Mouse (Mus musculus): ENCODE results near the gene Sft2d1. TPM values are rescaled to one million over a fixed set of nuclear protein-coding genes. Genes with fewer than 3 reads are reported as not detected.

Gene Sft2d1
- polyA plus RNA-seq, 1 experiment from 2014 or later = 195 TPM

DNA sequence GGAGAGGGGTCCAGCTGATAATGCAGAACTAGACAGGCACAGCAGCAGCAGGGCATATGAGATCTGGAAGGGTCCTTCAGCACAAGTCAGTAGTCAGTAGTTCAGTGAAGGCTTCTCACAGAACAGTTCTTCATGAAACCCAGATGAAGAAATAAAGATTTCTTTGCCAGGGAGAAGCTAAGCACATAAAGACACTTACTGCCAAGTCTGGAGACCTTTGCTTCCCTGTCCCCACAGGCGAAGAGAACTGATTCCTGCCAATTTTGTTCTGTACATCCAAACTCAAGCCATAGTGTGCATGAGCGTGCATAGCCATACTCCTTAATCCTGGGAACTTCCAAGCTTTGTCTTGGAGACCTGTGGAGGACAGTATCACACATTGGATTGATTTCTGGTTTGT is 12.6 kb upstream of the Sft2d1 start:
- H3K4me2 ChIP-seq (ENCODE audit: low read depth, low read length) = no peak overlapping the region
- no peak overlapping the region for H3K9ac ChIP-seq (replicated peaks; ENCODE audit: low read depth, low read length)
- no peak overlapping the region for H3K4me3 ChIP-seq (ENCODE audit: low read depth, low read length)
- H3K27me3 ChIP-seq (ENCODE audit: control insufficient read depth, insufficient read depth, low read length) = no peaks in the 10 kb centered on the region
- no peaks in the 10 kb centered on the region for H3K4me1 ChIP-seq (ENCODE audit: control insufficient read depth, insufficient read depth, low read length)
- no peak for ATAC-seq (ENCODE audit: low read depth)
- H3K27ac ChIP-seq (ENCODE audit: low read depth, low read length) = no peak overlapping the region
- WGBS = 95% methylated on average over 2 of the region's 2 CpGs
- peaks cover 7% of the 10 kb centered on the region; the same call in 1 of the 2 replicates for H3K36me3 ChIP-seq (ENCODE audit: control insufficient read depth, insufficient read depth, low read length)
- H3K9me3 ChIP-seq (ENCODE audit: control insufficient read depth, low read length) = no peaks in the 10 kb centered on the region

- no peak overlapping the region for H3K9ac ChIP-seq (replicated peaks; ENCODE audit: low read depth, low read length)
- no peak overlapping the region for H3K4me3 ChIP-seq (ENCODE audit: low read depth, low read length)
- no peaks in the 10 kb centered on the region for H3K9me3 ChIP-seq (ENCODE audit: control insufficient read depth, low read length)
- peaks cover 7% of the 10 kb centered on the region; the same call in 1 of the 2 replicates for H3K36me3 ChIP-seq (ENCODE audit: control insufficient read depth, insufficient read depth, low read length)
- no peak overlapping the region for H3K27ac ChIP-seq (ENCODE audit: low read depth, low read length)
- ATAC-seq (ENCODE audit: low read depth) = no peak
- H3K27me3 ChIP-seq (ENCODE audit: control insufficient read depth, insufficient read depth, low read length) = no peaks in the 10 kb centered on the region
- no peak overlapping the region for H3K4me2 ChIP-seq (ENCODE audit: low read depth, low read length)
- H3K4me1 ChIP-seq (ENCODE audit: control insufficient read depth, insufficient read depth, low read length) = no peaks in the 10 kb centered on the region
Observed at GRCm38 (mm10) chr17:8299524-8299923, 11.4 kb upstream of the Sft2d1 start.

DNA sequence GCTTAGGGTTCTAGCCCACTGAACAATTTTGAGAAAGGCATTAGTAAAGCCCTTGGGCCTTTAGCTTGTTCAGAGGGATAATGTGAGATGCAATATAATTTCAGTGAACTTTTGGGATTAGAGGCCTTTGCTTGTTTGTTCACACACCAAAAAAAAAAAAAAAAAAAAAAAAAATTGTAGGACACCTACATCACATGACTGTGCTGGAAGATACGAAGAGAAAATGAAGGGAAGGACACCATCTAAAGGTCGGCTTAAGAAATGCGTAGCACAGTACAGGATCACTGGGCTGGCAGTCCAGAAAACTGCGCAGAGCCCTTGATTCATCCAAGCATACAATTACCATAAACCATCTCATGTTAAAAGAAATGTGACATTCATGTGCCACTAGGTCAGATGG is 9.4 kb upstream of the Sft2d1 start:
- no peaks in the 10 kb centered on the region for H3K9me3 ChIP-seq (ENCODE audit: control insufficient read depth, low read length)
- 76% methylated on average over 4 of the region's 4 CpGs for WGBS
- H3K36me3 ChIP-seq (ENCODE audit: control insufficient read depth, insufficient read depth, low read length) = peaks cover 7% of the 10 kb centered on the region; the same call in 1 of the 2 replicates
- H3K4me3 ChIP-seq (ENCODE audit: low read depth, low read length) = no peak overlapping the region
- H3K27me3 ChIP-seq (ENCODE audit: control insufficient read depth, insufficient read depth, low read length) = no peaks in the 10 kb centered on the region
- H3K27ac ChIP-seq (ENCODE audit: low read depth, low read length) = no peak overlapping the region
- H3K4me1 ChIP-seq (ENCODE audit: control insufficient read depth, insufficient read depth, low read length) = no peaks in the 10 kb centered on the region
- H3K4me2 ChIP-seq (ENCODE audit: low read depth, low read length) = no peak overlapping the region
- no peak for ATAC-seq (ENCODE audit: low read depth)
- no peak overlapping the region for H3K9ac ChIP-seq (replicated peaks; ENCODE audit: low read depth, low read length)

DNA sequence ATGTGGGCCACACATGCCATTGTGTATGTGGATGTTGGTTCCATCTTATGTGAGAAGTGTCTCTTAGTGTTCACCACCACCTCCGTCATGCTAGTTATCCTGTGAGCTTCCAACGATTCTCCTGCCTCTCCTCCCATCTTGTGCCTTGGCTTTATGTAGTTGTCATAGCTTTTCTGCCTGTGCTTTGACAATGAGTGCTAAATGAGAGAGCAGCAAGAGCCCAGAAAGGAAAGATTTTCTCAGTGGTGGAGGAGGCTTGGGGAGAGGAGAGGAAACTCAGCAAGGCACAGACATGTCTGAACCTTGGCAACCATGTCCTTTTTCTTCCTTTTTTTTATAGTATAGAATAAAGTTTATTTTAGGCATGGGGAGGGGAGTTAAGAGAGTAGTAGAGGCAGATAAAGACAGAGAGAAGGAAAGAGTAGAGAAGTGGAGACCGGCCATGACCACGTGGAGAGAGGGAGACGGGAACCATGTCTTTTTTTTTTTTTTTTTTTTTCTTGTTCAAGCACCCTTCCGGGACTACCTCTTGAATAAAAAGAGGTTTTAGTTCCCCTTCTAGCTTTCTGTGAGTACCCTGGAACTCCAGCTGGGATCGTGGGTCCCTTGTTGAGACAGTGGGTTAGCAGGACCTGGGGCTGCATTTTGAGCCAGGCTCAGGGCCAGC is 8.0 kb upstream of the Sft2d1 start:
- WGBS = 66% methylated on average over 7 of the region's 7 CpGs
- ATAC-seq (ENCODE audit: low read depth) = no peak
- Histone ChIP-seq H3K4me2 (ENCODE audit: low read depth, low read length) (no peak overlapping the region), H3K9ac (replicated peaks; ENCODE audit: low read depth, low read length) (no peak overlapping the region), H3K27me3 (ENCODE audit: control insufficient read depth, insufficient read depth, low read length) (no peaks in the 10 kb centered on the region), H3K4me1 (ENCODE audit: control insufficient read depth, insufficient read depth, low read length) (no peaks in the 10 kb centered on the region), H3K27ac (ENCODE audit: low read depth, low read length) (no peak overlapping the region), H3K4me3 (ENCODE audit: low read depth, low read length) (no peak overlapping the region), H3K9me3 (ENCODE audit: control insufficient read depth, low read length) (no peaks in the 10 kb centered on the region), H3K36me3 (ENCODE audit: control insufficient read depth, insufficient read depth, low read length) (peaks cover 4% of the 10 kb centered on the region; the same call in 1 of the 2 replicates)

GRCm38 (mm10) chr17:8303671-8304070 is 7.2 kb upstream of the Sft2d1 start:
- no peaks in the 10 kb centered on the region for H3K4me1 ChIP-seq (ENCODE audit: control insufficient read depth, insufficient read depth, low read length)
- H3K36me3 ChIP-seq (ENCODE audit: control insufficient read depth, insufficient read depth, low read length) = 0 out of 2 replicates have a peak, but pooled peaks cover 3% of the 10 kb centered on the region
- no peak overlapping the region for H3K9ac ChIP-seq (replicated peaks; ENCODE audit: low read depth, low read length)
- no peaks in the 10 kb centered on the region for H3K27me3 ChIP-seq (ENCODE audit: control insufficient read depth, insufficient read depth, low read length)
- 63% methylated on average over 5 of the region's 5 CpGs for WGBS
- no peak overlapping the region for H3K4me2 ChIP-seq (ENCODE audit: low read depth, low read length)
- no peaks in the 10 kb centered on the region for H3K9me3 ChIP-seq (ENCODE audit: control insufficient read depth, low read length)
- no peak overlapping the region for H3K27ac ChIP-seq (ENCODE audit: low read depth, low read length)
- no peak for ATAC-seq (ENCODE audit: low read depth)
- no peak overlapping the region for H3K4me3 ChIP-seq (ENCODE audit: low read depth, low read length)

GRCm38 (mm10) chr17:8305801-8306200 is 5.1 kb upstream of the Sft2d1 start:
- 30% methylated on average over 3 of the region's 3 CpGs for WGBS
- ATAC-seq (ENCODE audit: low read depth) = no peak
- H3K27me3 ChIP-seq (ENCODE audit: control insufficient read depth, insufficient read depth, low read length) = no peaks in the 10 kb centered on the region

DNA sequence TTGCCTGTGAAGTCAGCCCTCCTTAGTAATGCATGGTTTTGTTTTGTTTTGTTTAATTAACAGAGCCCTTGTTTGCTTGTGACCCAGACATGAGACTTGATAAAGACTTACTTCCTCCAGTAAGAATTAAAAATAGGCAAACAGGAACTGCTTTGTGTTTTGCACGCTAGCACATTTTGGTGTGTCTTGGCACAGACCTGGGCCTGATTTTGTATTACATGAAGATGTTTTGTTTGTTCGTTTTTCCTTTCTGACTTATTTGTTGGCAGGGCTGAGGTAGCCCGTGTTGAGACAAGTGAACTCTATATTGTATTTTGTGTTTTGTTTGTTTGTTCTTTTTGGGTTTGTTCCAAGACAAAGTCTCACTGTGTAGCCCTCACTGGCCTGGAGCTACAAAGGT is 849 bp downstream of the Sft2d1 start:
- ATAC-seq (ENCODE audit: low read depth) = no peak
- Histone ChIP-seq H3K36me3 (ENCODE audit: control insufficient read depth, insufficient read depth, low read length) (no peaks in the 10 kb centered on the region), H3K4me1 (ENCODE audit: control insufficient read depth, insufficient read depth, low read length) (peaks cover 13% of the 10 kb centered on the region), H3K4me3 (ENCODE audit: low read depth, low read length) (peak overlapping the region; percentile 80), H3K27me3 (ENCODE audit: control insufficient read depth, insufficient read depth, low read length) (no peaks in the 10 kb centered on the region), H3K27ac (ENCODE audit: low read depth, low read length) (no peak overlapping the region), H3K9ac (replicated peaks; ENCODE audit: low read depth, low read length) (peak overlapping the region; percentile 43; the same call in 1 of the 2 replicates), H3K4me2 (ENCODE audit: low read depth, low read length) (peak overlapping the region; percentile 50), H3K9me3 (ENCODE audit: control insufficient read depth, low read length) (no peaks in the 10 kb centered on the region)
- WGBS = 56% methylated on average over 3 of the region's 3 CpGs

More at GRCm38 (mm10) chr17:8305801-8306200, 5.1 kb upstream of the Sft2d1 start:
- no peak overlapping the region for H3K4me2 ChIP-seq (ENCODE audit: low read depth, low read length)
- no peaks in the 10 kb centered on the region for H3K4me1 ChIP-seq (ENCODE audit: control insufficient read depth, insufficient read depth, low read length)
- H3K9ac ChIP-seq (replicated peaks; ENCODE audit: low read depth, low read length) = no peak overlapping the region
- H3K36me3 ChIP-seq (ENCODE audit: control insufficient read depth, insufficient read depth, low read length) = no peaks in the 10 kb centered on the region
- H3K27ac ChIP-seq (ENCODE audit: low read depth, low read length) = no peak overlapping the region
- no peaks in the 10 kb centered on the region for H3K9me3 ChIP-seq (ENCODE audit: control insufficient read depth, low read length)
- no peak overlapping the region for H3K4me3 ChIP-seq (ENCODE audit: low read depth, low read length)

- Histone ChIP-seq H3K27me3 (ENCODE audit: control insufficient read depth, insufficient read depth, low read length) (no peaks in the 10 kb centered on the region), H3K9me3 (ENCODE audit: control insufficient read depth, low read length) (no peaks in the 10 kb centered on the region), H3K4me3 (ENCODE audit: low read depth, low read length) (no peak overlapping the region), H3K36me3 (ENCODE audit: control insufficient read depth, insufficient read depth, low read length) (no peaks in the 10 kb centered on the region), H3K9ac (replicated peaks; ENCODE audit: low read depth, low read length) (no peak overlapping the region), H3K4me1 (ENCODE audit: control insufficient read depth, insufficient read depth, low read length) (peaks cover 13% of the 10 kb centered on the region), H3K4me2 (ENCODE audit: low read depth, low read length) (no peak overlapping the region), H3K27ac (ENCODE audit: low read depth, low read length) (no peak overlapping the region)
- no peak for ATAC-seq (ENCODE audit: low read depth)
- WGBS = 91% methylated on average over 3 of the region's 3 CpGs
Observed at GRCm38 (mm10) chr17:8313976-8314375, 3.1 kb downstream of the Sft2d1 start.

GRCm38 (mm10) chr17:8316251-8316650 is 5.3 kb downstream of the Sft2d1 start:
- peaks cover 13% of the 10 kb centered on the region for H3K4me1 ChIP-seq (ENCODE audit: control insufficient read depth, insufficient read depth, low read length)
- no peak for ATAC-seq (ENCODE audit: low read depth)
- H3K9me3 ChIP-seq (ENCODE audit: control insufficient read depth, low read length) = no peaks in the 10 kb centered on the region
- no peaks in the 10 kb centered on the region for H3K36me3 ChIP-seq (ENCODE audit: control insufficient read depth, insufficient read depth, low read length)
- no peak overlapping the region for H3K4me2 ChIP-seq (ENCODE audit: low read depth, low read length)
- no peak overlapping the region for H3K4me3 ChIP-seq (ENCODE audit: low read depth, low read length)
- no peaks in the 10 kb centered on the region for H3K27me3 ChIP-seq (ENCODE audit: control insufficient read depth, insufficient read depth, low read length)
- no peak overlapping the region for H3K9ac ChIP-seq (replicated peaks; ENCODE audit: low read depth, low read length)
- no peak overlapping the region for H3K27ac ChIP-seq (ENCODE audit: low read depth, low read length)
- 95% methylated on average over 1 of the region's 1 CpGs for WGBS

Measured in neural tube, embryonic 14.5 days (tissue).